Mouse (Mus musculus): ENCODE measurements around the gene Nt5e. TPM values are rescaled to one million over a fixed set of nuclear protein-coding genes. Genes with fewer than 3 reads are reported as not detected.

The Nt5e gene
- polyA plus RNA-seq, 1 experiment from 2014 or later, result 1.5 TPM

GRCm38 (mm10) chr9:88297871-88298658 lies 28.9 kb upstream of the Nt5e start:
- H3K27me3 ChIP-seq (ENCODE audit: control insufficient read depth, insufficient read depth, low read depth, low read length), result no peaks in the 10 kb centered on the region
- no peak for ATAC-seq
- H3K9ac ChIP-seq (ENCODE audit: low read depth, low read length), result no peak overlapping the region
- no peaks in the 10 kb centered on the region for H3K4me1 ChIP-seq (ENCODE audit: control insufficient read depth, insufficient read depth, low read length)
- H3K36me3 ChIP-seq (ENCODE audit: control insufficient read depth, insufficient read depth, low read length), result no peaks in the 10 kb centered on the region
- no peak overlapping the region for H3K4me3 ChIP-seq (ENCODE audit: low read depth, low read length)
- H3K4me2 ChIP-seq (ENCODE audit: low read length), result no peak overlapping the region
- H3K27ac ChIP-seq (ENCODE audit: low read length), result no peak overlapping the region
- 85% methylated on average over 8 of the region's 8 CpGs for WGBS
- H3K9me3 ChIP-seq (replicated peaks; ENCODE audit: control insufficient read depth, low read length, poor library complexity, severe bottlenecking), result no peaks in the 10 kb centered on the region

GRCm38 (mm10) chr9:88307019-88307618 lies 19.9 kb upstream of the Nt5e start:
- no peaks in the 10 kb centered on the region for H3K9me3 ChIP-seq (replicated peaks; ENCODE audit: control insufficient read depth, low read length, poor library complexity, severe bottlenecking)
- H3K27me3 ChIP-seq (ENCODE audit: control insufficient read depth, insufficient read depth, low read depth, low read length), result no peaks in the 10 kb centered on the region
- H3K4me2 ChIP-seq (ENCODE audit: low read length), result no peak overlapping the region
- 94% methylated on average over 2 of the region's 2 CpGs for WGBS
- H3K27ac ChIP-seq (ENCODE audit: low read length), result no peak overlapping the region
- no peaks in the 10 kb centered on the region for H3K4me1 ChIP-seq (ENCODE audit: control insufficient read depth, insufficient read depth, low read length)
- no peak overlapping the region for H3K4me3 ChIP-seq (ENCODE audit: low read depth, low read length)
- no peak overlapping the region for H3K9ac ChIP-seq (ENCODE audit: low read depth, low read length)
- no peaks in the 10 kb centered on the region for H3K36me3 ChIP-seq (ENCODE audit: control insufficient read depth, insufficient read depth, low read length)
- ATAC-seq, result no peak

GRCm38 (mm10) chr9:88309127-88309526 lies 17.9 kb upstream of the Nt5e start:
- ATAC-seq, result no peak
- Histone ChIP-seq H3K36me3 (ENCODE audit: control insufficient read depth, insufficient read depth, low read length) (no peaks in the 10 kb centered on the region), H3K9ac (ENCODE audit: low read depth, low read length) (no peak overlapping the region), H3K27me3 (ENCODE audit: control insufficient read depth, insufficient read depth, low read depth, low read length) (no peaks in the 10 kb centered on the region), H3K9me3 (replicated peaks; ENCODE audit: control insufficient read depth, low read length, poor library complexity, severe bottlenecking) (no peaks in the 10 kb centered on the region), H3K27ac (ENCODE audit: low read length) (no peak overlapping the region), H3K4me3 (ENCODE audit: low read depth, low read length) (no peak overlapping the region), H3K4me1 (ENCODE audit: control insufficient read depth, insufficient read depth, low read length) (no peaks in the 10 kb centered on the region), H3K4me2 (ENCODE audit: low read length) (no peak overlapping the region)
- 79% methylated on average over 1 of the region's 1 CpGs for WGBS

- Histone ChIP-seq H3K4me1 (ENCODE audit: control insufficient read depth, insufficient read depth, low read length) (peaks cover 2% of the 10 kb centered on the region; the same call in 1 of the 2 replicates), H3K27me3 (ENCODE audit: control insufficient read depth, insufficient read depth, low read depth, low read length) (no peaks in the 10 kb centered on the region), H3K4me3 (ENCODE audit: low read depth, low read length) (no peak overlapping the region), H3K9ac (ENCODE audit: low read depth, low read length) (no peak overlapping the region), H3K36me3 (ENCODE audit: control insufficient read depth, insufficient read depth, low read length) (no peaks in the 10 kb centered on the region), H3K9me3 (replicated peaks; ENCODE audit: control insufficient read depth, low read length, poor library complexity, severe bottlenecking) (no peaks in the 10 kb centered on the region), H3K27ac (ENCODE audit: low read length) (no peak overlapping the region), H3K4me2 (ENCODE audit: low read length) (no peak overlapping the region)
- ATAC-seq, result no peak
Measured at GRCm38 (mm10) chr9:88319226-88319625, 7.8 kb upstream of the Nt5e start.

GRCm38 (mm10) chr9:88324616-88325015 lies 2.4 kb upstream of the Nt5e start:
- Histone ChIP-seq H3K36me3 (ENCODE audit: control insufficient read depth, insufficient read depth, low read length) (no peaks in the 10 kb centered on the region), H3K4me3 (ENCODE audit: low read depth, low read length) (no peak overlapping the region), H3K4me2 (ENCODE audit: low read length) (no peak overlapping the region), H3K9ac (ENCODE audit: low read depth, low read length) (no peak overlapping the region), H3K27me3 (ENCODE audit: control insufficient read depth, insufficient read depth, low read depth, low read length) (peaks cover 6% of the 10 kb centered on the region; the same call in 1 of the 2 replicates), H3K9me3 (replicated peaks; ENCODE audit: control insufficient read depth, low read length, poor library complexity, severe bottlenecking) (no peaks in the 10 kb centered on the region), H3K27ac (ENCODE audit: low read length) (no peak overlapping the region), H3K4me1 (ENCODE audit: control insufficient read depth, insufficient read depth, low read length) (no peaks in the 10 kb centered on the region)
- no peak for ATAC-seq
- WGBS, result 84% methylated on average over 3 of the region's 3 CpGs

- H3K9me3 ChIP-seq (replicated peaks; ENCODE audit: control insufficient read depth, low read length, poor library complexity, severe bottlenecking), result no peaks in the 10 kb centered on the region
- 15% methylated on average over 5 of the region's 5 CpGs for WGBS
- no peak overlapping the region for H3K9ac ChIP-seq (ENCODE audit: low read depth, low read length)
- no peak overlapping the region for H3K4me3 ChIP-seq (ENCODE audit: low read depth, low read length)
- no peak for ATAC-seq
- peaks cover 6% of the 10 kb centered on the region; the same call in 1 of the 2 replicates for H3K27me3 ChIP-seq (ENCODE audit: control insufficient read depth, insufficient read depth, low read depth, low read length)
- no peak overlapping the region for H3K27ac ChIP-seq (ENCODE audit: low read length)
- no peaks in the 10 kb centered on the region for H3K36me3 ChIP-seq (ENCODE audit: control insufficient read depth, insufficient read depth, low read length)
- H3K4me2 ChIP-seq (ENCODE audit: low read length), result no peak overlapping the region
- H3K4me1 ChIP-seq (ENCODE audit: control insufficient read depth, insufficient read depth, low read length), result no peaks in the 10 kb centered on the region
Measured at GRCm38 (mm10) chr9:88328666-88329065, 1.7 kb downstream of the Nt5e start.

GRCm38 (mm10) chr9:88329166-88329748 lies 2.3 kb downstream of the Nt5e start:
- no peak overlapping the region for H3K4me2 ChIP-seq (ENCODE audit: low read length)
- H3K4me1 ChIP-seq (ENCODE audit: control insufficient read depth, insufficient read depth, low read length), result no peaks in the 10 kb centered on the region
- H3K9ac ChIP-seq (ENCODE audit: low read depth, low read length), result no peak overlapping the region
- H3K27me3 ChIP-seq (ENCODE audit: control insufficient read depth, insufficient read depth, low read depth, low read length), result peaks cover 6% of the 10 kb centered on the region; the same call in 1 of the 2 replicates
- no peaks in the 10 kb centered on the region for H3K9me3 ChIP-seq (replicated peaks; ENCODE audit: control insufficient read depth, low read length, poor library complexity, severe bottlenecking)
- no peaks in the 10 kb centered on the region for H3K36me3 ChIP-seq (ENCODE audit: control insufficient read depth, insufficient read depth, low read length)
- WGBS, result 47% methylated on average over 10 of the region's 10 CpGs
- no peak overlapping the region for H3K4me3 ChIP-seq (ENCODE audit: low read depth, low read length)
- no peak overlapping the region for H3K27ac ChIP-seq (ENCODE audit: low read length)
- ATAC-seq, result no peak

GRCm38 (mm10) chr9:88330316-88330715 lies 3.3 kb downstream of the Nt5e start:
- Histone ChIP-seq H3K4me3 (ENCODE audit: low read depth, low read length) (no peak overlapping the region), H3K4me1 (ENCODE audit: control insufficient read depth, insufficient read depth, low read length) (no peaks in the 10 kb centered on the region), H3K9ac (ENCODE audit: low read depth, low read length) (no peak overlapping the region), H3K4me2 (ENCODE audit: low read length) (no peak overlapping the region), H3K36me3 (ENCODE audit: control insufficient read depth, insufficient read depth, low read length) (no peaks in the 10 kb centered on the region), H3K27ac (ENCODE audit: low read length) (no peak overlapping the region), H3K27me3 (ENCODE audit: control insufficient read depth, insufficient read depth, low read depth, low read length) (peaks cover 6% of the 10 kb centered on the region; the same call in 1 of the 2 replicates), H3K9me3 (replicated peaks; ENCODE audit: control insufficient read depth, low read length, poor library complexity, severe bottlenecking) (no peaks in the 10 kb centered on the region)
- 87% methylated on average over 3 of the region's 3 CpGs for WGBS
- ATAC-seq, result no peak

GRCm38 (mm10) chr9:88332447-88332846 lies 5.5 kb downstream of the Nt5e start:
- H3K4me3 ChIP-seq (ENCODE audit: low read depth, low read length), result no peak overlapping the region
- H3K9ac ChIP-seq (ENCODE audit: low read depth, low read length), result no peak overlapping the region
- H3K27ac ChIP-seq (ENCODE audit: low read length), result no peak overlapping the region
- peaks cover 6% of the 10 kb centered on the region; the same call in 1 of the 2 replicates for H3K27me3 ChIP-seq (ENCODE audit: control insufficient read depth, insufficient read depth, low read depth, low read length)
- no peak overlapping the region for H3K4me2 ChIP-seq (ENCODE audit: low read length)
- WGBS, result 14% methylated on average over 3 of the region's 3 CpGs
- no peaks in the 10 kb centered on the region for H3K4me1 ChIP-seq (ENCODE audit: control insufficient read depth, insufficient read depth, low read length)
- no peak for ATAC-seq
- no peaks in the 10 kb centered on the region for H3K36me3 ChIP-seq (ENCODE audit: control insufficient read depth, insufficient read depth, low read length)
- H3K9me3 ChIP-seq (replicated peaks; ENCODE audit: control insufficient read depth, low read length, poor library complexity, severe bottlenecking), result no peaks in the 10 kb centered on the region
